Mouse (Mus musculus) heart, embryonic 15.5 days (tissue): ENCODE measurements at regions not wholly inside any gene's neighbourhood (a gene's known extent, or its start where the extent isn't known, plus 50 kb on each side); places are given as distances from the start of the nearest gene placed in this dataset.

Experiments
- ATAC-seq: fragments of 200-750 bp; cut with Nextera tagmentation; replicated peaks from 2 replicates; pipeline ENCODE4 v1.8.0; 2017; ENCODE audit warnings: low read depth, moderate TSS enrichment; ENCODE audit not compliant: insufficient number of reproducible peaks, insufficient read depth, low FRiP score
- H3K27ac ChIP-seq: fragments of 300-500 bp; sonication (generic); 2 replicates; pipeline ENCODE4 v1.5.1; 2015; ENCODE audit warnings: mild to moderate bottlenecking, inconsistent platforms
- H3K27me3 ChIP-seq: fragments of 300-500 bp; sonication (generic); 2 replicates; pipeline ENCODE4 v1.6.1; 2015; ENCODE audit warnings: inconsistent platforms
- H3K36me3 ChIP-seq: fragments of 300-500 bp; sonication (generic); 2 replicates; pipeline ENCODE4 v1.6.1; 2015; ENCODE audit warnings: mild to moderate bottlenecking, inconsistent platforms
- H3K4me1 ChIP-seq: fragments of 300-500 bp; sonication (generic); replicated peaks from 2 replicates; pipeline ENCODE4 v1.6.1; 2015; ENCODE audit warnings: inconsistent platforms
- H3K4me2 ChIP-seq: fragments of 300-500 bp; sonication (generic); 2 replicates; pipeline ENCODE4 v1.6.1; 2015; ENCODE audit warnings: inconsistent platforms, mild to moderate bottlenecking, moderate library complexity
- H3K4me3 ChIP-seq: fragments of 300-500 bp; sonication (generic); 2 replicates; pipeline ENCODE4 v1.5.1; 2015; ENCODE audit warnings: mild to moderate bottlenecking, inconsistent platforms
- H3K9ac ChIP-seq: fragments of 300-500 bp; sonication (generic); 2 replicates; pipeline ENCODE4 v1.6.1; 2015; ENCODE audit warnings: mild to moderate bottlenecking, inconsistent platforms
- H3K9me3 ChIP-seq: fragments of 300-500 bp; sonication (generic); replicated peaks from 2 replicates; pipeline ENCODE4 v1.6.1; 2016; ENCODE audit warnings: inconsistent platforms
- WGBS: fragments of 180-500 bp; shearing (Covaris S2); methylation state at CpG from one replicate; pipeline ENCODE4 v1.1.7; 2015; ENCODE audit warnings: mixed read lengths; 5-methylcytosine and 5-hydroxymethylcytosine counted together

DNA sequence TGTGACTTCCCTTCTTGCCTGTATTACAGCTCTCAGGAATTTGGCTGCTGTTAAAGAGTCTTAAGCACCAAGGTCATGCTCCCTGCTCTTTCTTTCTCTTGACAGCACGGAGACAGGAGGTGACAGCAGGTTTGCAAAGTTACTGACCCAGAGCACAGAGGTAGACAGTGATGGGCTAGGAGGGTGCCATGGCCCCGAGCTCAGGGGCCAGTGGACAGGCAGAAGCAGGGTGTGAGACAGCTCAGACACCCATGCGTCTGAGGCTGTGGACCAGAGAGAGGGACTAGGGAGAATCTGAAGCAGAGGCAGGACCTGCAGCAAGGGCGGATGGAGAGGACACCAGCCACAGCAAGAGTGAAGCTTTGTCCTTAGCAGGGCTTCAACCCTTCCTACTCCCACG lies 119.3 kb upstream of the Tdrd3 start:
- H3K4me1 ChIP-seq: no peaks in the 10 kb centered on the region
- no peak overlapping the region for H3K9ac ChIP-seq
- WGBS: 37% methylated on average over 5 of the region's 5 CpGs
- H3K36me3 ChIP-seq: no peaks in the 10 kb centered on the region
- no peak overlapping the region for H3K4me2 ChIP-seq
- no peaks in the 10 kb centered on the region for H3K27me3 ChIP-seq
- H3K9me3 ChIP-seq: no peaks in the 10 kb centered on the region
- no peak overlapping the region for H3K27ac ChIP-seq
- H3K4me3 ChIP-seq: no peak overlapping the region
- no peak for ATAC-seq

DNA sequence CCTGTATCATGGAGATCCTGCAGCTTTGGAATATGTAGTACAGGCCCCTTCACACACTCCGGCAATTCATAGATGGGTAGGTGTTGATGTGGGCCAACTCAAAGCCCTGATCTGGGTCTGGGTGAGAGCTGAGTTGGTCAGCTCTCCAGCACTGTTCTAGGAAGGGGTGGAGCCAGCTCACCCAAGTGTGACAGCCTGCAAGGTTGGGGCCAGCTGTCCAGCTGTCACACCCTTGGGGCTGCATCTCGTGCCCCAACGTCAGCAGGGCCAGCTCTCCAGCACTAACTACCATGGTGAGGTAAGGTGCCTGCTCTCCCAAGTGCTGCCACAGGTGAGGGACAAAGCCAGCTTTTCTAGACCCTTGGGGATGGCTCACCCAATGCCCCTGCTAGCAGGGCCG lies 115.6 kb upstream of the Tdrd3 start:
- H3K4me3 ChIP-seq: no peak overlapping the region
- H3K9ac ChIP-seq: no peak overlapping the region
- 72% methylated on average over 4 of the region's 4 CpGs for WGBS
- H3K36me3 ChIP-seq: no peaks in the 10 kb centered on the region
- no peak overlapping the region for H3K4me2 ChIP-seq
- no peak overlapping the region for H3K27ac ChIP-seq
- H3K27me3 ChIP-seq: no peaks in the 10 kb centered on the region
- H3K4me1 ChIP-seq: no peaks in the 10 kb centered on the region
- no peaks in the 10 kb centered on the region for H3K9me3 ChIP-seq
- no peak; the same call in 1 of the 2 replicates for ATAC-seq

DNA sequence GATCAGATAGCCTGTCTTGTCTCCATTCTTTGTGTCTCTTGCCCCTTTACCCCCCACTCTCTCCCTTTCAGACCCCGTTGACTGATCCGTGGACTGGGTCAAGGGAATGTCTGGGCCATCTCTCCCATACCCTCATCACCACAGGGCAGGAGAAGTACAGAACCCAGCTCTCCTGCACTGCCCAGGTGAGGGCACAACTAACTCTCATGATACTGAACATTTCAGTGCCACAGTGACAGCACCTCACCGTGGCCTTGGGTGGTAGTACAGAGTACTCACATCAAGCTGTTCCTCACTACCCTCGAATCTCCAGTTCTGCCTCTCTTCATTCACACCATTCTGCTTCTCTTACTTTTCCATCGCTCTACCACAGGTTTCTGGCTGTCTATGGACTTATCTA lies 114.9 kb upstream of the Tdrd3 start:
- Histone ChIP-seq H3K9ac (no peak overlapping the region), H3K4me2 (no peak overlapping the region), H3K27me3 (no peaks in the 10 kb centered on the region), H3K4me3 (no peak overlapping the region), H3K9me3 (no peaks in the 10 kb centered on the region), H3K4me1 (no peaks in the 10 kb centered on the region), H3K36me3 (no peaks in the 10 kb centered on the region), H3K27ac (no peak overlapping the region)
- 78% methylated on average over 5 of the region's 5 CpGs for WGBS
- no peak for ATAC-seq

DNA sequence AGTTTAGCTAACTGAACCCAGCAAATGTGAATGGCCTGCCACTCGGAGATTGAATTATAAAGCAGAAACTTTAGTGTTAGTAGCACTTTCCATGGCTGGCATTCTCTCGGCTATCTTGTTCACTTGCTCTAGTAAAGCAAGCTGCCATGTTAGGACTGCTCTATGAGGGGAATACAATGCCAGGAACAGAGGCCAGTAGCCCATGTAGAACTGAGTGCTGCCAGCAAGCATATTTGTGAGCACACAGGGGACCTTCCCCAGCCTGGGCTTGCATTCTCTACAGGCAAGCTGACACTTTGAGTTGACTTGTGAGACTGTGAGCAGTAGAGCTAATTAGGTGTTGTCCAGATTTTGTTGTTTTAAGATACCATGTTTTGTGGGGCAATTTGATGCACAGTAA lies 111.0 kb upstream of the Tdrd3 start:
- no peak for ATAC-seq
- H3K9ac ChIP-seq: no peak overlapping the region
- H3K27ac ChIP-seq: no peak overlapping the region
- H3K4me2 ChIP-seq: no peak overlapping the region
- no peaks in the 10 kb centered on the region for H3K4me1 ChIP-seq
- no peaks in the 10 kb centered on the region for H3K27me3 ChIP-seq
- no peak overlapping the region for H3K4me3 ChIP-seq
- H3K36me3 ChIP-seq: no peaks in the 10 kb centered on the region
- no peaks in the 10 kb centered on the region for H3K9me3 ChIP-seq
- WGBS: 84% methylated on average over 2 of the region's 2 CpGs

DNA sequence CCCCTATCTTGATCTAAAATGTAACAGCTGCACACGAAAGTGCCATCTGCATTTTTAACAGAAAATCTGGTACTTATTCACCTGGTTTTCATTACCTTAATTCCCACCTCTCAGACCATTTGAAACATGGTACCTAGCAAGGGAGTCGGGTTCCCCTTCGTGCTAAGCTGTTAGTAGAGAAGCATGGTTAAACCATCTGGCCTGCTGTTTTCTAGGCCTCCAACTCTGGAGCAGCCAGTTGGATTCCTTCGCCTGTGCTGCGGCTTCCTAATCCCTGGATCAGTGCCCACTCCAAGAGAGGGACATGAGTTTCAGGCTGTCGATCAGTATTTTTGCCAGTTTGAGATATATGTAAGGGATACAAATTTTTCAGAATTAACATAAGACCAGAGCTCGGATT lies 110.4 kb upstream of the Tdrd3 start:
- Histone ChIP-seq H3K9ac (no peak overlapping the region), H3K27me3 (no peaks in the 10 kb centered on the region), H3K36me3 (no peaks in the 10 kb centered on the region), H3K4me2 (no peak overlapping the region), H3K4me1 (no peaks in the 10 kb centered on the region), H3K9me3 (no peaks in the 10 kb centered on the region), H3K4me3 (no peak overlapping the region), H3K27ac (no peak overlapping the region)
- 74% methylated on average over 7 of the region's 7 CpGs for WGBS
- no peak for ATAC-seq

DNA sequence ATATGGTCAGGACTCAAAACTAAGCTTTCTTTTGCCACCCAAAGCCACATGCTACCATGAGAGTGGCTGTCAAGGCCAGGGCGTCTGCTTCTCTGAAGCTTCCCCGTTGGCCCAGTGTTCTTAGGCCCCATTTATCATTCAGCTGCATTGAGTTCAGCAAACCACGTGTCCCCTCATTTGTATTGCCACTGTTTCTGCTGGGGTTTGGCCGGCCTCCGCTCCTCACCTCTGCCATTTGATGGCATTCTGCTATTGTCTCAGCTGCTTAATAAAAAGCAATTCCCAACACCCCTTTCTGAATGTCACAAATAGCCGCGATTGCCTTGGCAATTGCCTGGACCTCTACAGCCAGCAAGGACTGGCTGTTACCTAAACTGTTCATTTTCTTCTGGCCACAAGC lies 108.4 kb upstream of the Tdrd3 start:
- Histone ChIP-seq H3K4me3 (no peak overlapping the region), H3K27me3 (no peaks in the 10 kb centered on the region), H3K4me1 (no peaks in the 10 kb centered on the region), H3K36me3 (no peaks in the 10 kb centered on the region), H3K9me3 (no peaks in the 10 kb centered on the region), H3K9ac (no peak overlapping the region), H3K27ac (no peak overlapping the region), H3K4me2 (no peak overlapping the region)
- no peak for ATAC-seq
- 76% methylated on average over 7 of the region's 7 CpGs for WGBS

DNA sequence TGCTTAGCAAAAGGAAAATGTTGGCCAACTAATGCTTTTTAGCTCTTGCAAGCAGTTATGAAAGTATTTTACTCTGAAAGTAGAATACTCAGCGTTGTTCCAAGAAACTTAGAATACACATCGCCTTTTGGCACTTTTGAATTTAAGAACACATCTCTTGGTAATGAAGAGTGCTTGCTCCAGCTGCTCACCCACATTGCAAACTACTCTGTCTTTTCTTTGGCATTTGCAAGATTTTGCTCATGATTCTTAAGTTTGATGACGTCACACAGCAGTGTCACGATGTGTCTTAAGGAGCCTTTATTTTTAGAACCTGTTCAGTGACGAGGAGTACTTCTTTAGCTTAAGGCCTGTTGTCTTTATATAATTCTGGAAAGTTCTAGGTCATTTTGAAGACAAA lies 104.1 kb upstream of the Tdrd3 start:
- no peak overlapping the region for H3K4me2 ChIP-seq
- H3K9ac ChIP-seq: no peak overlapping the region
- H3K4me1 ChIP-seq: no peaks in the 10 kb centered on the region
- no peak for ATAC-seq
- no peaks in the 10 kb centered on the region for H3K9me3 ChIP-seq
- no peaks in the 10 kb centered on the region for H3K36me3 ChIP-seq
- 74% methylated on average over 5 of the region's 5 CpGs for WGBS
- no peak overlapping the region for H3K27ac ChIP-seq
- H3K27me3 ChIP-seq: no peaks in the 10 kb centered on the region
- H3K4me3 ChIP-seq: no peak overlapping the region

DNA sequence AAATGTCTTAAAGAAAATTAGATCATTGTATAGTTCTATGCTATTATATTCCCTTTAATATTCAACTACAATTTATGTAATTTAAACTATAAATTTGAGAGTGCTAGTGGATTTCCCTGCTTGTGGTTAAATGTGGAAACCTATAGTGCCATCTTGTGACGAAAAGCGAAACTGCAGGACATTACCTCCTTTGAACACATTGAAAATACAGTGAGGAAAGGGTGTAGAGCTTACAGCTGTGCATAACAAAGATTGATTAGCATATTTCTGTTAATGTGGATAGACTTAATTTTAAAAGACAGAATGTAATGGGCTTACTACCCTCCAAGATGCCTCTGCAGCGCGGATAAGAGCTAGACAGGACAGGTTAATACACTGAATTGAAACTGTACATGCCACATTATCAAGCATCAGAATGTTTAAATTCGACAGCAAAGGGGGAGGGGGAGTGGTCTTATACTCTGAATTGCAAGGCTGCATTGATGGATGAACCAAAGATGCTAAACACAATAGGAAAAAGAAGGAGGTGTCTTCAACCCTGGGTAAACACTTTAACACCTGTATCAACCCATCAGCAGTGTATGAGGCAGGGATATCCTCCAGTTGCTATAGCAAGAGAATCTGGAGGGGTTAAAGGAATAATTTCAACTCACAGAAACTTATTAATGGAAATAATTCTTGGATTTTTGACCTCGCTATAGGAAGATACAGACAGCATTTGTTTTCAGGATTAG lies 101.3 kb upstream of the Tdrd3 start:
- no peaks in the 10 kb centered on the region for H3K27me3 ChIP-seq
- no peaks in the 10 kb centered on the region for H3K4me1 ChIP-seq
- H3K9me3 ChIP-seq: no peaks in the 10 kb centered on the region
- H3K4me2 ChIP-seq: no peak overlapping the region
- H3K27ac ChIP-seq: no peak overlapping the region
- H3K4me3 ChIP-seq: no peak overlapping the region
- no peak overlapping the region for H3K9ac ChIP-seq
- ATAC-seq: no peak
- no peaks in the 10 kb centered on the region for H3K36me3 ChIP-seq
- 20% methylated on average over 6 of the region's 6 CpGs for WGBS

DNA sequence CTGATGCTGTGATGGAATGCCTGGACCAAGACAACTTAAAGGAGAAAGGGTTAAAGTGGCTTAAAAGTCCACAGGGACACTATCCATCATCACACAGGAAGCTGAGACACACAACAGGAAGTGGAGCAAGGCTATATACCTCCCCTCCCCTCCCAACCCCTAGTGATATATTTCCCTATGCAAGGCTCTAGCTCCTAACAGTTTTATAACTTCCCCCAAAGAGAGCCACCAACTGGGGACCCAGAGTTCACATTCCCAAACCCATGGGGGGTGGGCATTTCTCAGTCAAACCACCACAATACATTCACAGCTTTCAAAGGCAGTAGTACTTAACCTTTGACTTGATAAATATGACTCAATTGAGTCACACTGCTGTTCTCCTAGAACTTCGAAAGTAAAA lies 88.6 kb upstream of the Tdrd3 start:
- H3K4me1 ChIP-seq: no peaks in the 10 kb centered on the region
- ATAC-seq: no peak

DNA sequence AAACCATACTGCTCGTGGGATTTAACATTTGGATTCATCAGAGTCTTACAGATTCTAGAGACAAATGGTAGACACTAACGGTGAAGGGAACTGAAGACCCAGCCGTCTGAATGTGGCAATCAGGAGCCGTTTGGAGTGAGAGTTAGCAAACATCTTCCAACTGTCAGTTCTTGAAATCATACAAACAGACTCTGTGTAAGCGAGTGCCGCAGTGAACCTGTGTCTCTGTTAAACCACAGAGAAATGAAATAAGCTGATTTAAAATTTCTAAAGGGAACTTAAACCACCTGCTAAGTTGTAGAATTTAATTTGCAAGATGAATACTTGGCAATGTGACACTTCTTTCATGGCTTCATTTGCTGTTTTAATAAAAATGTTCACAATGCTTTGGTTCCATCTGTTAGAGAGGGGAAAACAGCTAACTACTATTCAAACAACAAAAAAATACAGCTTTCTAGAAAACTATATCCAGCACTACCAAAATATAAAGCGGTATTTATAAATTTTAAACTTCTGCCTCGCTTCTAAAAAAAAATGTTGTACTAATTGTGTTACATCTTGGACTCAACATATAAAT lies 78.4 kb upstream of the Tdrd3 start:
- 80% methylated on average over 8 of the region's 8 CpGs for WGBS
- ATAC-seq: no peak
- no peaks in the 10 kb centered on the region for H3K9me3 ChIP-seq
- no peaks in the 10 kb centered on the region for H3K27me3 ChIP-seq
- no peak overlapping the region for H3K4me2 ChIP-seq
- no peaks in the 10 kb centered on the region for H3K4me1 ChIP-seq
- no peak overlapping the region for H3K4me3 ChIP-seq
- no peaks in the 10 kb centered on the region for H3K36me3 ChIP-seq
- no peak overlapping the region for H3K27ac ChIP-seq
- H3K9ac ChIP-seq: no peak overlapping the region

More for the DNA sequence above, 88.6 kb upstream of the Tdrd3 start:
- no peak overlapping the region for H3K4me2 ChIP-seq
- H3K4me3 ChIP-seq: no peak overlapping the region
- H3K27ac ChIP-seq: no peak overlapping the region
- H3K27me3 ChIP-seq: no peaks in the 10 kb centered on the region
- no peak overlapping the region for H3K9ac ChIP-seq
- WGBS: 50% methylated on average over 1 of the region's 1 CpGs
- H3K9me3 ChIP-seq: no peaks in the 10 kb centered on the region
- H3K36me3 ChIP-seq: no peaks in the 10 kb centered on the region

DNA sequence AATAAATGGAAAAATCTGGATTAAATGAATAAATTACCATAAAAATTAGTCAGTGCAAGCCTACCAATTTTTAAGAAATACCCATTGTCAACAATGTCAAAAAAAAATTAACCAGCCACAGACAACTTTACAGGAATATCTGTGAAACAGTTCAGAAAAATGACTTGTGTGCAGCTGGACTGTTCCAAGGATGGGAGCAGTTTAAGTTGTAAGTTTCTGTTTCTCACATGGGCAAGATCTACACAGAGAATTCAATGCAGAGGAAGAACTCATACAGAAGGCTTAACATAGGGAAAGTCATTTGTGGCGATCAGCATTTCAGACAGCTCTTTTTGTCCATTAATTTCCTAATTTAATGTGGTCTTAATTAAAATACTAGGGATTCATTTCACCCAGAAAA lies 71.9 kb upstream of the Tdrd3 start:
- Histone ChIP-seq H3K9ac (no peak overlapping the region), H3K4me2 (no peak overlapping the region), H3K36me3 (no peaks in the 10 kb centered on the region), H3K27me3 (no peaks in the 10 kb centered on the region), H3K4me3 (no peak overlapping the region), H3K27ac (no peak overlapping the region), H3K9me3 (no peaks in the 10 kb centered on the region), H3K4me1 (no peaks in the 10 kb centered on the region)
- ATAC-seq: no peak
- WGBS: 92% methylated on average over 1 of the region's 1 CpGs

DNA sequence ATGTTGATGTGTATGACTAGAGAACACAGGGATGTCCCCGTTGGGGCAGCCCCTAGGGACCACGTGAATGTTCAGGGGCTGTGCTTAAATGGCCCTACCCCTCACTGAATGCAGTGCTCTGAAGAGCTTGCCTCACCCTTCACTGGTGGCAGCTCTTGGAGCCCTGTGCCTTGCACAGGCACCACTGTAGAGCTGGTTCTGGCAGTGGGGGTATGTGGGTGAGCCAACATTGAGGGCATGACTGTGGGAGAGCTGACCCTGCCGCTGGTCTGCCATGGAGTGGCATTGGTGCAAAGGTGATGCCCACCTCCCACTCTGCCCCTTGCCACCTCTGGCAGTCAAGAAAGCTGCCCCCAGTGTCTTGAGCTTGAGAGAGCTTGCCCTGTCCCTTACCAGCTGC lies 69.6 kb upstream of the Tdrd3 start:
- no peak overlapping the region for H3K4me3 ChIP-seq
- H3K9me3 ChIP-seq: no peaks in the 10 kb centered on the region
- no peaks in the 10 kb centered on the region for H3K36me3 ChIP-seq
- H3K9ac ChIP-seq: no peak overlapping the region
- H3K4me1 ChIP-seq: no peaks in the 10 kb centered on the region
- H3K27ac ChIP-seq: no peak overlapping the region
- 85% methylated on average over 3 of the region's 3 CpGs for WGBS
- no peaks in the 10 kb centered on the region for H3K27me3 ChIP-seq
- ATAC-seq: 0 out of 2 replicates have a peak, but pooled peaks have one; percentile 27
- H3K4me2 ChIP-seq: no peak overlapping the region
